18 mouse cellular contexts compared by ENCODE assay signal in the genomic region with DNA sequence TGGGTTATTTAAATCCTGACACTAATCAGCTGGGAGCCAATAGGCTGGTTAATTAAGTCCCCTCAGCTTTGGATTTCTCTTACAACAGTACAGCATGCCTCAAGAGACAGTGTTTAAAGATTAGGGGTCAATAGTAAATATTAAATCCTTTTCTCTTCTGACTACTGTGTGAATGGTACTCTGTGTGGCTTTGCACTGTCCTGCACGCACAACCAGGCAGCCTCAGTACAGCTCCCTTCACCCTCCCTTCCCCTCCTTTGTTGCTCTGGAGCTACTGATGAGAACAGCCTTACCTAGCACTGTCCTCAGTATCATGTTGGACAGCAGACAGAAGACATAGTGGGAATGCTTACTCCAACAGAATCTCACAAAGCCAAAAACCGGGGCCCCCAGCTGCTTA. TPM values are rescaled to one million over a fixed set of nuclear protein-coding genes. Genes with fewer than 3 reads are reported as not detected.
DNase-seq lines count a peak whose midpoint lies in the region; ATAC-seq and TF ChIP-seq lines count a peak whose summit lies in the region.
"Had no signal": no experiment of that assay in that cellular context is flagged by ENCODE, and none has a peak within 500 bp of the region (broad histone marks: within the 10 kb centered on the region; RNA-seq: fewer than 3 reads in every experiment).

No protein-coding gene starts in this region.

- H3K27ac ChIP-seq in forebrain, embryonic 12.5 days, result peak overlapping the region; percentile 46; the same call in 1 of the 2 replicates
- no peak overlapping the region for H3K27ac ChIP-seq in forebrain, embryonic 16.5 days (ENCODE audit: low read length)
- 0 out of 2 replicates have a peak overlapping the region, but pooled peaks have one; percentile 9 for H3K27ac ChIP-seq in midbrain, embryonic 11.5 days (ENCODE audit: low read depth, low read length)
- no peak overlapping the region for H3K27ac ChIP-seq in midbrain, embryonic 10.5 days (replicated peaks)
- H3K27ac ChIP-seq in embryonic facial prominence, embryonic 15.5 days (replicated peaks), result peak overlapping the region; percentile 86
- H3K27ac ChIP-seq in midbrain, embryonic 15.5 days, result no peak overlapping the region
- no peak overlapping the region for H3K27ac ChIP-seq in liver, embryonic 11.5 days (ENCODE audit: low read depth, low read length)
- H3K27ac ChIP-seq: liver, embryonic 12.5 days; lung, embryonic 15.5 days; macrophage; stomach, postnatal 0 days had no signal

- 43% methylated on average over 2 of the region's 2 CpGs for WGBS in forebrain, embryonic 12.5 days
- 48% methylated on average over 2 of the region's 2 CpGs for WGBS in forebrain, embryonic 16.5 days
- 50% methylated on average over 2 of the region's 2 CpGs for WGBS in midbrain, embryonic 11.5 days
- WGBS in midbrain, embryonic 10.5 days, result 59% methylated on average over 2 of the region's 2 CpGs
- WGBS in embryonic facial prominence, embryonic 15.5 days, result 68% methylated on average over 2 of the region's 2 CpGs
- WGBS in midbrain, embryonic 15.5 days, result 45% methylated on average over 2 of the region's 2 CpGs
- 77% methylated on average over 2 of the region's 2 CpGs for WGBS in liver, embryonic 11.5 days
- 79% methylated on average over 2 of the region's 2 CpGs for WGBS in lung, adult 2 months

- no peak for TF ChIP-seq POLR2A in lung, adult 2 months (IDR thresholded peaks at IDR 0.05; ENCODE audit: borderline replicate concordance, extremely low read depth, low read depth, low read length)

- H3K4me2 ChIP-seq in forebrain, embryonic 12.5 days, result no peak overlapping the region
- no peak overlapping the region for H3K4me2 ChIP-seq in forebrain, embryonic 16.5 days (ENCODE audit: low read length)
- H3K4me2 ChIP-seq in midbrain, embryonic 11.5 days, result no peak overlapping the region
- no peak overlapping the region for H3K4me2 ChIP-seq in embryonic facial prominence, embryonic 15.5 days (replicated peaks)
- no peak overlapping the region for H3K4me2 ChIP-seq in midbrain, embryonic 15.5 days
- no peak overlapping the region for H3K4me2 ChIP-seq in liver, embryonic 11.5 days
- H3K4me2 ChIP-seq: liver, embryonic 12.5 days; lung, embryonic 15.5 days had no signal

- H3K4me3 ChIP-seq in forebrain, embryonic 12.5 days (replicated peaks), result no peak overlapping the region
- no peak overlapping the region for H3K4me3 ChIP-seq in forebrain, embryonic 16.5 days (replicated peaks; ENCODE audit: low read length)
- H3K4me3 ChIP-seq in midbrain, embryonic 11.5 days (ENCODE audit: low read depth, low read length), result no peak overlapping the region
- H3K4me3 ChIP-seq in midbrain, embryonic 10.5 days, result no peak overlapping the region
- H3K4me3 ChIP-seq in embryonic facial prominence, embryonic 15.5 days (replicated peaks), result no peak overlapping the region
- H3K4me3 ChIP-seq in midbrain, embryonic 15.5 days, result no peak overlapping the region
- H3K4me3 ChIP-seq in liver, embryonic 11.5 days (ENCODE audit: low read depth, low read length), result no peak overlapping the region
- no peak overlapping the region for H3K4me3 ChIP-seq in lung, adult 2 months (replicated peaks; ENCODE audit: extremely low read depth, low read depth, low read length)
- H3K4me3 ChIP-seq: liver, embryonic 12.5 days; lung, embryonic 15.5 days had no signal

- no peak for DNase-seq in midbrain, embryonic 11.5 days (ENCODE audit: low spot score, missing footprints)
- no peak for DNase-seq in midbrain, embryonic 10.5 days (ENCODE audit: low spot score)
- no peak for DNase-seq in liver, embryonic 11.5 days (ENCODE audit: low spot score)
- no peak for DNase-seq in lung, adult 2 months
- DNase-seq: cerebellum, adult 18-20 months; cerebellum, postnatal 36 days; heart, adult 18-20 months; kidney, adult 8-10 months; right cerebral cortex, postnatal 14 days had no signal

- peaks cover 18% of the 10 kb centered on the region for H3K4me1 ChIP-seq in forebrain, embryonic 12.5 days
- H3K4me1 ChIP-seq in forebrain, embryonic 16.5 days (replicated peaks; ENCODE audit: control insufficient read depth, insufficient read depth, low read length), result peaks cover 5% of the 10 kb centered on the region
- H3K4me1 ChIP-seq in midbrain, embryonic 11.5 days (ENCODE audit: control insufficient read depth, insufficient read depth, low read length), result 0 out of 2 replicates have a peak, but pooled peaks cover 3% of the 10 kb centered on the region
- H3K4me1 ChIP-seq in midbrain, embryonic 10.5 days, result peaks cover 23% of the 10 kb centered on the region
- H3K4me1 ChIP-seq in embryonic facial prominence, embryonic 15.5 days, result peaks cover 14% of the 10 kb centered on the region; the same call in 1 of the 2 replicates
- H3K4me1 ChIP-seq in midbrain, embryonic 15.5 days, result peaks cover 5% of the 10 kb centered on the region; the same call in 1 of the 2 replicates
- 0 out of 2 replicates have a peak, but pooled peaks cover 2% of the 10 kb centered on the region for H3K4me1 ChIP-seq in liver, embryonic 11.5 days (replicated peaks; ENCODE audit: control insufficient read depth, insufficient read depth, low read length)
- no peaks in the 10 kb centered on the region; the same call in 1 of the 2 replicates for H3K4me1 ChIP-seq in lung, adult 2 months (ENCODE audit: control insufficient read depth, insufficient read depth, low read length)
- H3K4me1 ChIP-seq: liver, embryonic 12.5 days; lung, embryonic 15.5 days had no signal

- H3K27me3 ChIP-seq in forebrain, embryonic 12.5 days, result no peaks in the 10 kb centered on the region
- no peaks in the 10 kb centered on the region for H3K27me3 ChIP-seq in forebrain, embryonic 16.5 days (replicated peaks; ENCODE audit: control insufficient read depth, insufficient read depth, low read length)
- no peaks in the 10 kb centered on the region for H3K27me3 ChIP-seq in midbrain, embryonic 11.5 days (ENCODE audit: control insufficient read depth, insufficient read depth, low read length)
- no peaks in the 10 kb centered on the region for H3K27me3 ChIP-seq in midbrain, embryonic 10.5 days (ENCODE audit: low read depth, poor library complexity, severe bottlenecking)
- H3K27me3 ChIP-seq in embryonic facial prominence, embryonic 15.5 days, result no peaks in the 10 kb centered on the region
- no peaks in the 10 kb centered on the region for H3K27me3 ChIP-seq in midbrain, embryonic 15.5 days (replicated peaks)
- H3K27me3 ChIP-seq in liver, embryonic 11.5 days (replicated peaks; ENCODE audit: control insufficient read depth, insufficient read depth, low read length), result no peaks in the 10 kb centered on the region
- H3K27me3 ChIP-seq: liver, embryonic 12.5 days; lung, embryonic 15.5 days had no signal

- no peak for TF ChIP-seq CTCF in lung, adult 2 months (IDR thresholded peaks at IDR 0.05; ENCODE audit: insufficient read depth, low read length)

- ATAC-seq in forebrain, embryonic 12.5 days (ENCODE audit: low FRiP score), result peak; percentile 20; the same call in 1 of the 2 replicates
- ATAC-seq in forebrain, embryonic 16.5 days, result no peak
- ATAC-seq in midbrain, embryonic 11.5 days (ENCODE audit: low FRiP score), result peak; percentile 61; the same call in 1 of the 2 replicates
- no peak for ATAC-seq in embryonic facial prominence, embryonic 15.5 days (ENCODE audit: insufficient number of reproducible peaks, low FRiP score, low TSS enrichment, low read depth)
- ATAC-seq in midbrain, embryonic 15.5 days (replicated peaks), result peak; percentile 62; the same call in 1 of the 2 replicates
- no peak for ATAC-seq in liver, embryonic 11.5 days (replicated peaks; ENCODE audit: low FRiP score)
- ATAC-seq: liver, embryonic 12.5 days had no signal

- H3K9me3 ChIP-seq in forebrain, embryonic 12.5 days, result no peaks in the 10 kb centered on the region
- peaks cover 2% of the 10 kb centered on the region; the same call in 1 of the 2 replicates for H3K9me3 ChIP-seq in forebrain, embryonic 16.5 days (ENCODE audit: control insufficient read depth, low read length)
- no peaks in the 10 kb centered on the region; the same call in 1 of the 2 replicates for H3K9me3 ChIP-seq in midbrain, embryonic 11.5 days (ENCODE audit: control insufficient read depth, low read length)
- H3K9me3 ChIP-seq in midbrain, embryonic 10.5 days (replicated peaks), result no peaks in the 10 kb centered on the region
- no peaks in the 10 kb centered on the region for H3K9me3 ChIP-seq in embryonic facial prominence, embryonic 15.5 days (replicated peaks)
- H3K9me3 ChIP-seq in midbrain, embryonic 15.5 days, result peaks cover 3% of the 10 kb centered on the region; the same call in 1 of the 2 replicates
- H3K9me3 ChIP-seq in liver, embryonic 11.5 days (ENCODE audit: control insufficient read depth, low read length), result no peaks in the 10 kb centered on the region
- H3K9me3 ChIP-seq: liver, embryonic 12.5 days; lung, embryonic 15.5 days had no signal

- no peak overlapping the region for H3K9ac ChIP-seq in forebrain, embryonic 12.5 days
- H3K9ac ChIP-seq in forebrain, embryonic 16.5 days (replicated peaks; ENCODE audit: low read depth, low read length), result no peak overlapping the region
- no peak overlapping the region for H3K9ac ChIP-seq in midbrain, embryonic 11.5 days (ENCODE audit: low read length)
- H3K9ac ChIP-seq in embryonic facial prominence, embryonic 15.5 days, result no peak overlapping the region
- no peak overlapping the region for H3K9ac ChIP-seq in midbrain, embryonic 15.5 days
- H3K9ac ChIP-seq in liver, embryonic 11.5 days (ENCODE audit: low read depth, low read length), result no peak overlapping the region
- H3K9ac ChIP-seq: liver, embryonic 12.5 days; lung, embryonic 15.5 days had no signal

- no peaks in the 10 kb centered on the region for H3K36me3 ChIP-seq in forebrain, embryonic 12.5 days (replicated peaks)
- no peaks in the 10 kb centered on the region for H3K36me3 ChIP-seq in forebrain, embryonic 16.5 days (ENCODE audit: control insufficient read depth, insufficient read depth)
- no peaks in the 10 kb centered on the region for H3K36me3 ChIP-seq in midbrain, embryonic 11.5 days (ENCODE audit: control insufficient read depth, insufficient read depth, low read length)
- no peaks in the 10 kb centered on the region for H3K36me3 ChIP-seq in midbrain, embryonic 10.5 days
- H3K36me3 ChIP-seq in embryonic facial prominence, embryonic 15.5 days, result no peaks in the 10 kb centered on the region
- H3K36me3 ChIP-seq in midbrain, embryonic 15.5 days (replicated peaks), result no peaks in the 10 kb centered on the region
- H3K36me3 ChIP-seq in liver, embryonic 11.5 days (ENCODE audit: control insufficient read depth, insufficient read depth, low read length), result no peaks in the 10 kb centered on the region
- H3K36me3 ChIP-seq: liver, embryonic 12.5 days; lung, embryonic 15.5 days had no signal

RNA-seq across cellular contexts. Expression of gene Txk, which starts 56.9 kb away (rescaled TPM):
- polyA plus RNA-seq in forebrain, embryonic 12.5 days (2016; fragmentation: Nextera tagmentation; extraction: Ambion mirVana), result not detected in 2 replicates
- polyA plus RNA-seq in forebrain, embryonic 16.5 days (2015; fragmentation: Nextera tagmentation; extraction: Ambion mirVana), result 0.13 TPM in 1 of 2 replicates, not detected in the other
- polyA plus RNA-seq in midbrain, embryonic 11.5 days (2014; fragmentation: Nextera tagmentation; extraction: Ambion mirVana), result not detected in 2 replicates
- 0.06 TPM in 1 of 2 replicates, not detected in the other for polyA plus RNA-seq in midbrain, embryonic 10.5 days (2016; fragmentation: Nextera tagmentation; extraction: Ambion mirVana)
- 0.18 and 0.23 TPM in 2 replicates for polyA plus RNA-seq in embryonic facial prominence, embryonic 15.5 days (2015; fragmentation: Nextera tagmentation; extraction: Ambion mirVana)
- 0.14 and 0.17 TPM in 2 replicates for polyA plus RNA-seq in midbrain, embryonic 15.5 days (2015; fragmentation: Nextera tagmentation; extraction: Ambion mirVana)
- polyA plus RNA-seq in liver, embryonic 11.5 days (2014; fragmentation: Nextera tagmentation; extraction: Ambion mirVana), result not detected in 2 replicates
- polyA plus RNA-seq in lung, adult 2 months (2012; rRNA removed), result 0.43 and 0.75 TPM in 2 replicates
- polyA plus RNA-seq: heart, postnatal 0 days had no signal

RNA-seq across cellular contexts. Expression of gene Tec, which starts 58.8 kb away (rescaled TPM):
- polyA plus RNA-seq in forebrain, embryonic 12.5 days (2016; fragmentation: Nextera tagmentation; extraction: Ambion mirVana), result 3.1 and 3.4 TPM in 2 replicates
- polyA plus RNA-seq in forebrain, embryonic 16.5 days (2015; fragmentation: Nextera tagmentation; extraction: Ambion mirVana), result 2.9 and 4.9 TPM in 2 replicates
- 3.3 and 4.5 TPM in 2 replicates for polyA plus RNA-seq in midbrain, embryonic 11.5 days (2014; fragmentation: Nextera tagmentation; extraction: Ambion mirVana)
- polyA plus RNA-seq in midbrain, embryonic 10.5 days (2016; fragmentation: Nextera tagmentation; extraction: Ambion mirVana), result 3.2 and 4.6 TPM in 2 replicates
- polyA plus RNA-seq in embryonic facial prominence, embryonic 15.5 days (2015; fragmentation: Nextera tagmentation; extraction: Ambion mirVana), result 7.4 and 7.9 TPM in 2 replicates
- polyA plus RNA-seq in midbrain, embryonic 15.5 days (2015; fragmentation: Nextera tagmentation; extraction: Ambion mirVana), result 5.8 and 6.4 TPM in 2 replicates
- polyA plus RNA-seq in liver, embryonic 11.5 days (2014; fragmentation: Nextera tagmentation; extraction: Ambion mirVana), result 7.9 and 8.9 TPM in 2 replicates
- 3.0 and 4.2 TPM in 2 replicates for polyA plus RNA-seq in lung, adult 2 months (2012; rRNA removed)

Comparison
In these comparisons a context has a peak if more than half of its experiments do, and no peak if none do; other contexts are left out.
1. ATAC-seq: peak in forebrain, embryonic 12.5 days (single experiment), midbrain, embryonic 11.5 days (single experiment) and midbrain, embryonic 15.5 days (single experiment); none in forebrain, embryonic 16.5 days (single experiment), embryonic facial prominence, embryonic 15.5 days (single experiment) and liver, embryonic 11.5 days (single experiment).
2. H3K27ac ChIP-seq: peak in forebrain, embryonic 12.5 days (single experiment), midbrain, embryonic 11.5 days (single experiment) and embryonic facial prominence, embryonic 15.5 days (single experiment); none in forebrain, embryonic 16.5 days (single experiment), midbrain, embryonic 10.5 days (single experiment), midbrain, embryonic 15.5 days (single experiment) and liver, embryonic 11.5 days (single experiment).